Mouse (Mus musculus) macrophage (primary cell): ENCODE measurements around the gene Dnaic2. TPM values are rescaled to one million over a fixed set of nuclear protein-coding genes. Genes with fewer than 3 reads are reported as not detected.

ENCODE experiments used
- H3K27ac ChIP-seq: fragments of 350-480 bp; formaldehyde crosslinking; 2 replicates; pipeline ENCODE4 v1.9.0; 2021
- H3K36me3 ChIP-seq: fragments of 350-480 bp; formaldehyde crosslinking; 2 replicates; pipeline ENCODE4 v1.9.0; 2021; ENCODE audit errors: inconsistent target
- H3K4me3 ChIP-seq: fragments of 350-480 bp; formaldehyde crosslinking; 2 replicates; pipeline ENCODE4 v1.9.0; 2021; ENCODE audit errors: inconsistent target
- H3K79me2 ChIP-seq: fragments of 350-480 bp; formaldehyde crosslinking; 2 replicates; pipeline ENCODE4 v1.9.0; 2021; ENCODE audit errors: inconsistent target
- WGBS: methylation state at CpG from one replicate; pipeline ENCODE4 v1.1.7; 2026; ENCODE audit warnings: inconsistent platforms; ENCODE audit not compliant: missing documents; 5-methylcytosine and 5-hydroxymethylcytosine counted together
- polyA plus RNA-seq: library from polyadenylated mRNA; stranded (reverse); fragments of 250-400 nt; gene quantifications from 3 replicates; pipeline ENCODE4 v1.2.4, GENCODE M21; 2018; ENCODE audit warnings: inconsistent platforms
- total RNA-seq, 78 experiments: library from RNA; depleted of rRNA; stranded (reverse); fragments of 250-400 nt; gene quantifications; 1 replicate in 9 of 78; 2 replicates in 24 of 78; 3 replicates in 43 of 78; 4 replicates in 2 of 78; pipeline ENCODE4 v1.2.4; 2018; ENCODE audit warnings: inconsistent platforms in 56 of 78

Gene Dnaic2
- 1 to 10 TPM in 12 of 26 experiments, under 1 TPM in 10, not detected in 4; 0.32 to 4.7 (median 1.1) TPM for total RNA-seq (2018; cell fraction: chromatin; rRNA removed)
- under 1 TPM in 10 of 26 experiments, not detected in 16; 0.03 to 0.19 (median 0.07) TPM for total RNA-seq (2018; cell fraction: cytosol; rRNA removed)
- 1 to 10 TPM in 1 of 26 experiments, under 1 TPM in 15, not detected in 10; 0.18 to 1.2 (median 0.48) TPM for total RNA-seq (2018; cell fraction: nucleus; rRNA removed)
- polyA plus RNA-seq: 0.09 TPM in 1 of 3 replicates, not detected in the others

DNA sequence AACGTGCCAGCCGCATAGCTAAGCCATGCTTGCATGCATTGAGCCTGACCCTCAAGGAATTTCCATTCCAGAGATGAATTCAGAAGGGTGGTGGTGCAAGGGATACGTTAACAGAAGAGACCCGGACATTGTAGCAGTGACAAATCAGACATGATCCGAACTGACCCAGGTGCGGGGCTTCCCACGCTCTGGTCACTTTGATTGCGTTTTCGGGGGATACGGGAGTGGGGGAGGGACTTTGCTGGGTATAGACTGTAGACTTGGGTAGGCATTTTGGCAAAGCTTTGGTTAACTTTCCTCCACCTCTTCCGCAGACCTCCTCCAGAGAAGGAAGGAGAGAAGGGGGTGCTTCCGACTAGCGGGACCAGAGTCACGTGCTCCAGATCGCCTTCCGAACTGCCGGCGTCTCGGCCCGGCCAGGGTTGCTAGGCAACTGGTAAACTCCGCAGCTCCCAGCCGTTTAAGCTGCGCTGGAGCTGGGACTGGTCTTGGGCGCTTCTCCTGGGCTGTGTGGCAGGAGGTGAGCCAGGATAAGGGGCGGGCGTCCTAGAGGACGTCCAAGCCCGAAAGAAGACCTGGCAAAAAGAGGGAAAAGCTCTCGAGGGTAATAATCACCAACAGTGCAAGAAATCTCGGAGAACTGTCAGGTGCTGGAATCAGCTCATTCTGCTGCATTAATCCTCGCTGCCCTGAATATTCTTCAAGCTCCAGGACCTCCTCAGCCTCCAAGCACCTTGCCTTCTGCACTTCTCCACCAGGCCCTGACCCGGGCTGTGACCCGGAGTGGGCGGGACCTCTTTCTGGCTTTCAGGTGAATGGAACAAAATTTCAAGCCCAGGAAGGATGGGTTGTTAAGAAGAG, at the start of gene Dnaic2:
Gene Dnaic2 (plus strand): TSS at position 444 of the 861 bp plus-strand sequence.
- Histone ChIP-seq H3K4me3 (peak within 1 kb of the TSS; percentile 8; the same call in 1 of the 2 replicates), H3K79me2 (no peaks in the 10 kb centered on the region), H3K27ac (no peak within 1 kb of the TSS), H3K36me3 (no peaks in the 10 kb centered on the region)
- WGBS: 15% methylated on average over 34 of the region's 34 CpGs

DNA sequence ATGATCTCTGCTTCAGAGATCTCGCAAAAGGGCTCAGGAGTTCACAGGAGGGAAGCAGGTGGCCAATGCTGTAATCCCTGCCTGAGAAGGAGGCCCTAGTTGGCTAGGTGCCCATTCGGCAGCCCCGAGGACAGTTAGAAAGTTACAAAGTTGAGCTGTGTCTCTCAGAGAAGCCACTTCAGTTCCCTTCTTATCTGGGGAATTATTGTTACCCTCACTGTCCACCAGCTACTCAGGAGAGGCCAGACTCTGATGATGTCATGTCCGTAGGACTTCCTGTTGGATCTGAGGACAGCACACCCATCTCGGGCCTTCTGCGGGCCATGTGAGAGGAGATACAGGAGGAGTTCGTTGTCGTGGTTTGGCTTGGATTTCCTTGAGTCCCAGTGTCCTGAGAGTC, 47.6 kb upstream of the Dnaic2 start:
- no peaks in the 10 kb centered on the region for H3K36me3 ChIP-seq
- peaks cover 88% of the 10 kb centered on the region for H3K79me2 ChIP-seq
- H3K27ac ChIP-seq: peak overlapping the region; percentile 83
- 38% methylated on average over 8 of the region's 8 CpGs for WGBS
- H3K4me3 ChIP-seq: no peak overlapping the region

DNA sequence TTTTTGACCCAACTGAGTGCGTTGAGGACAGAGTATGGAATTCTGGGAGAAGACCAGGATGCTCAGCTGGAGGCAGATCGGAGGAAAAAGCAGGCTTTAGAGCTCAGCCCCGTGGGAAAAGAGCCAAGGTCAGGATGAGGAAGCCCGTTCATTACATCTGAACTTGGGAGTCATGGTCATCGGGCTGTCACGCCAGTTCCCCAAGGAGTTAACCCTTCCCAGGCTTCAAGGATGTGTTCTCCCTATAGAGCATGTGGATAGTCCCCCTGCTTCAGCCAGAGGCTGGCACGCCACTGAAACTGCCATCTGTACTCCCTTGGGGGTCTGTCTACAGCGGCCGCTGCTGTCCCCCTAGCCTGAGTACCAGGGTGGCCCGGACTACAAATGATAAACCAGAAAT, 46.9 kb upstream of the Dnaic2 start:
- H3K27ac ChIP-seq: peak overlapping the region; percentile 83
- H3K36me3 ChIP-seq: no peaks in the 10 kb centered on the region
- WGBS: 79% methylated on average over 10 of the region's 10 CpGs
- H3K79me2 ChIP-seq: peaks cover 94% of the 10 kb centered on the region
- no peak overlapping the region for H3K4me3 ChIP-seq

DNA sequence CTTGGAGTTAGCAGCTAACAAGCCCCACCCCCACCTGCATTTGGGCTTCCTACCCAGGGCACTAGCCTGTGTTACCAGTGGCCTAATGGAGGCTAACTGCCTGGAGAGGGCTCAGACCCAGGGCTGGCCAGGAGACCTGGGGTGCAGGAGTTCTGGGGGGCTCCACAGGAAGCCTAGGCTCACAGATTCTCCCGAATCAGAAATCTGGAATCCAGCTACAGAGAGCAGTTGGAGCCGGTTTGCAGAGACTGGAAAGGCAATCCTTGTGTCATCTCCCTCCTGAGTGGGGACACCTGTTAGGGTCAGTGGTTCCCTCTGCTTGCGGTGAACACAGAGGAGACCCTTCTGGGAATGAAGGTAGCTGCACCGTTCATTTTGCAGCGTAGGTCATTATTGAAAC, 46.2 kb upstream of the Dnaic2 start:
- Histone ChIP-seq H3K36me3 (no peaks in the 10 kb centered on the region), H3K27ac (peak overlapping the region; percentile 83), H3K79me2 (peaks cover 95% of the 10 kb centered on the region), H3K4me3 (no peak overlapping the region)
- 90% methylated on average over 5 of the region's 5 CpGs for WGBS

DNA sequence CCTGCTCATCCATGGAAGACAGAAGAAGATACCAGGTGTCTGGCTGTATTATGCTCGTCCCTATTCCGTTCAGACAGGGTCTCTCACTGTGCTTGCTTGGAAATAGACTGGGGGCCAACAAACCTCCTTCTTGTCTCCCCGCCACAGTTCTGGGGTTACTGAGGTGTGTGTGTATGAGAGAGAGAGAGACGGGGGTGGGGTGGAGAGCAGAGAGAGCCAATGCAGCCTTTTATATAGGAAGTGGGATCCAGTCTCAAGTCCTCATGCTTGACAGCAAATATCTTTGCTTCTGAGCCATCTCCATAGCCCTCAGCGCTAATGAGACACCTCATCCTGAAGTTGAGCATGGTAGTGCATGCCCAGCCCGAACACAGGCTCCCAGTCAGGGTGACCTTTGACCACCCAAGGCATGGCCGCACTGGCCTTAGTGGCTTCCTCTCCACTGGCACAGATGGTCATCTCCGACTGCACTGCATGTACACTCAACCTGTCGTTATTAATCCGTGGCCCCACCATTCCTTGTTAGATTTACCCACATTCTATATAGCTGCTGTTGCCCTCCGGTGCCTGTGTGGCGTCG, 44.8 kb upstream of the Dnaic2 start:
- H3K36me3 ChIP-seq: peaks cover 7% of the 10 kb centered on the region; the same call in 1 of the 2 replicates
- H3K4me3 ChIP-seq: no peak overlapping the region
- WGBS: 92% methylated on average over 12 of the region's 13 CpGs
- H3K79me2 ChIP-seq: peaks cover 93% of the 10 kb centered on the region
- peak overlapping the region; percentile 89; the same call in 1 of the 2 replicates for H3K27ac ChIP-seq

DNA sequence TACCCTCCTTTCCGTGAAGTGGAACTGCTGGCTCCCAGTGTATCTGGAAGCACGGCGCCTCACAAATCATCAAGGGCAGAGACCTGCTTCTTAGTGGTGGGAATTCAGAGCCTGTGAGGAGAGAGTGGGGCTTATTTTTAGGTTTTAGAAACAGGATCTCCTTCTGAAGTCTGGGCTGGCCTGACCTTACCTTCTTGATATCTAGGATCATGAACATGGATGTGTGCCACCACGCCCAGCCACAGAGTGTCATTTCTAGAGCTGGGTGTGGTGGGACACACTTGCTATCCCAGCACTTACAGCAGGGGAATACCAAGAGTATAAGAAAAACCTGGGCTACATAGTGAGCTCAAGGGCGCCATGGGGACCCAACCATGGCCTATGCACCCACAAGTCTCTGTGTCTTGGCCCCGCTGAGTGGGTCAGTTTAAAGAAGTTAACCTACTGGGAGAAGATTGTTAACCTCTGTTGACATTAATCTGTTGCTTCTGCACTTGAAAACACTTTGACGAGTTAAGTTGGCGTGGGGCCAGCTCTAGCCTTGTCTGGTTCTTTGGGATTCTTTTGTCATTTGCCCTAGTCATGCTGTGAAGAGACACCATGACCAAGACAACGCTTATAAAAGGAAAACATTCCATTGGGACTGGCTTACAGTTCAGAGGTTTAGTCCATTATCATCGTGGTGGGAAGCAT, 44.0 kb upstream of the Dnaic2 start:
- 95% methylated on average over 10 of the region's 10 CpGs for WGBS
- Histone ChIP-seq H3K36me3 (peaks cover 7% of the 10 kb centered on the region; the same call in 1 of the 2 replicates), H3K79me2 (peaks cover 93% of the 10 kb centered on the region), H3K4me3 (no peak overlapping the region), H3K27ac (peak overlapping the region; percentile 89)

DNA sequence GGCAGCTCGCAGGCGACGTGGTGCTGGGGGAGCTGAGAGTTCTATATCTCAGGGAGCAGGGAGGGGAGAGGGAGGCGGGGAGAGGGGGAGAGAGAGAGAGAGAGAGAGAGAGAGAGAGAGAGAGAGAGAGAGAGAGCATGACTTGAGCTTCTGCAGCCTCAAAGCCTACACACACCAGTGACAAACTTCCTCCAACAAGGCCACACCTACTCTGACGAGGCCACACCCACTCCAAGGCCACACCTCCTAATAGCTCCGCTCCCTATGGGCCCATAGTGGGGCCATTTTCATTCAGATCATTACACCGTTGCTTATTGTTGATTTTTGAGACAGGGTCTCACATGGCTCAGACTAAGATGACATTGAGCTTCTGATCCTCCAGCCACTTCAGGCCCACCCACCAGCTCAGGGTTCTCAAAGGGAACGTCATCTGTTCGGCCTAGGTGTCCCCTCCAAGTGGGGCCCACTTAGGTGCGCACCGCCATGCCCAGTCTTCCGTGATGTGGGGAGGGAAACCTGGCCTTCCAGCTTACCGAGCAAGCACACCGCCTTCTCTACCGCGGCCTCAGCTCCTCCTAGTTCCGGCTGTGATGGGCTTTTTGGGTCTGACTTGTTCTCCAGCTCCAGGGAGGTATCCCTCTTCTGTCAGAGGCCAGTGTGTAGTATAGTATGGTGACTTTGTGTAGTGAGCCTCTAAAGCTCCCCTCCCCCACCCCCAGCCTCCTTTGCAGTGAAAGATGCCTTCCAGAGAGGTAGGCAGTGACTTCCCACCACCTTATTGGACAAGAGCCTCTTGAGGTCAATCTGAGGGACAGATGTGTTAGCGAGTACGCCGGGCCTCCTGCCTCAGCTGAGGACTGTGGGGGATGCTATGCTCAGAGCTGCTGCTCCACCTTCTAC, 43.2 kb upstream of the Dnaic2 start:
- Histone ChIP-seq H3K27ac (peak overlapping the region; percentile 89), H3K4me3 (no peak overlapping the region), H3K36me3 (peaks cover 8% of the 10 kb centered on the region; the same call in 1 of the 2 replicates), H3K79me2 (peaks cover 92% of the 10 kb centered on the region)
- WGBS: 71% methylated on average over 19 of the region's 20 CpGs

DNA sequence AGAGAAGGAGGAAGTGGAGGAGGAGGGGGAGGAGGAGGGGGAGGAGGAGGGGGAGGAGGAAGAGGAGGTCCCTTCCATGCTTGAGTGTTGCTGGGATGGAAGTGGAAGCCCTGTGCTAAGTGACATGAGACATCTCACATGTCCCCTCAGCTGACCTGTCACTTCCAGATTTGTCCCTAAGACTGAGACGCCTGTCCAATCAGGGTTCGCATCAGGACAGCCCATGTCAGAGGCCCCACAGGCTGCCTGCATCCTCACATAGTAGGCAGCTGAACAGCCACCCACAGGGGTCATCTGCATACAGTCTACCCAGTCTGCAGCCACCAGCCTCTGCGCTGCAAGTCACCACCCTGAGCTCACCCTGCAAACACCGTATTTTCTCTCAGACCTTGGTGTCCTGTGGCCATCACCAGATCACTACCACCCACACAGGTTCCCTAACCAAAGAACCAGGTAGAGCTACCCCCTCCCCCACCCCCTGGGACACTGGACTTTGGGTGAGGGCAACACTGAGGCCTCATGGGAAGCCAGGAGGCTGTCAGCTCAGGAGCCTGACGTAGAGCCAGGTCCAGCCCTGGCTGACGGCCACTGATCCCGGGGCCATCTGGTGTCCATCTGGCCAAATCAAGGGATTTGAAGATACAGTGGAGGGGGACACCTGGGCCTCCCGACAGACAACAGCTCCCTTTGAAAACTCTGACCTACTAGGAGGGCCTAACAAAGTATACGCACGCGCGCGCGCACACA, 42.4 kb upstream of the Dnaic2 start:
- Histone ChIP-seq H3K79me2 (peaks cover 92% of the 10 kb centered on the region), H3K27ac (peak overlapping the region; percentile 97), H3K4me3 (no peak overlapping the region), H3K36me3 (peaks cover 16% of the 10 kb centered on the region; the same call in 1 of the 2 replicates)
- WGBS: 85% methylated on average over 14 of the region's 14 CpGs

DNA sequence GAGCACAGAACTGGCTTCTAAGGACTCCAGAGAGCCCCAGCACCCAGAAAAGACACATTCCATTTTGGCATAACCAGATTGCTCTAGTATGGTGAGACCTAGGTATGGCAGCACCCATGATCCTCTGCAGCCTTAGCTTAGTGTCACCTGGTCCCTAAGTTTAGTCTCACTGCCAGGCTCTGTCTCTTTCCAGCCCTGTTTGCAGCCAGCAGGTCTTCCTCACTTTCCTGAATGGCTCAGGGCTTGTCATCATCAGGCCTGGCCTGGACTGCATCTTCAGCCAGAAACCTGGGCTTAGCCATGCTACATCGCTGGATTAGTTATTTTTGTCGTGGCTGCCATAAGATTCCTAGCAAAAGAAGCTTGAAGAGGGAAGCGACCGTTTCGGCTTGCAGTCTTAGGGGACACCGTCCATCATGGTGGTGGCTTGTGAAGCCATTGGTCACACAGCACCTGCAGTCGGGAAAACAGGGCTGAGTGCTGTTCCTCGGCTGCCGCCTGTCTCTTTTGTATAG, 41.6 kb upstream of the Dnaic2 start:
- Histone ChIP-seq H3K4me3 (no peak overlapping the region), H3K27ac (peak overlapping the region; percentile 97)
- 87% methylated on average over 9 of the region's 9 CpGs for WGBS

DNA sequence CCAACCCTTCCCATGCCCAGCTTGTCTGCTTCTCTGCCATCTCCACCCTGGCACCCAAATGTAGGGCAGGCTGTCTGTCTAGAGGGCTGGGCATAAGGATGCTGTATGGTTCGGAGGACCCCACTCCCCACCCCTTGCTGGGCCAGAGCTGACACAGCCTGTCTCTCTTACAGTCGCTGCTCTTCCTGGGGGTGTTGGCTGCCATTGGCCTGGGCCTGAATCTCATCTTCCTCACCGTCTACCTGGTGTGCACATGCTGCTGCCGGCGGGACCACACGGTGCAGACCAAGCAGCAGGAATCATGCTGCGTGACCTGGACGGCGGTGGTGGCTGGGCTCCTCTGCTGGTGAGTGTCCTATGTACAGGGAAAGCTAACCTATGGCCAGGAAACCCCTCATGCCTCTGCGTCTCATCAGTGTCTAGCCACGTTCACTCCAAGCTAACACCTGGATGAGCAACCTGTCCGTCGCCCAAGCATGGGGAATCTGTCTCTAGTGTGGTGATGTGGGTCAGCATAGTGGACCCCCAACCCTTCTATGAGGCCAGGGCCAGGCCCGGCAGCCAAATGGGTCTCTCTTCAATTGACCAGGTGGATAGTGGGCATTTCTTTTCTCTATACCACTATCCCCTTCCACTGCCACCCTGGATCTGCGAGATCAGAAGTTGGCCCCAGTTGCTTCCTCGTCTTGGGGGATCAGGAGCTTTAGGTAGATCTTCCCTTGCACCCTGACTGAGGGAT, 40.8 kb upstream of the Dnaic2 start:
- Histone ChIP-seq H3K79me2 (peaks cover 92% of the 10 kb centered on the region), H3K36me3 (peaks cover 31% of the 10 kb centered on the region; the same call in 1 of the 2 replicates), H3K4me3 (no peak overlapping the region), H3K27ac (no peak overlapping the region)
- 95% methylated on average over 16 of the region's 16 CpGs for WGBS

More for the DNA sequence above, 41.6 kb upstream of the Dnaic2 start:
- peaks cover 92% of the 10 kb centered on the region for H3K79me2 ChIP-seq
- H3K36me3 ChIP-seq: peaks cover 24% of the 10 kb centered on the region; the same call in 1 of the 2 replicates

DNA sequence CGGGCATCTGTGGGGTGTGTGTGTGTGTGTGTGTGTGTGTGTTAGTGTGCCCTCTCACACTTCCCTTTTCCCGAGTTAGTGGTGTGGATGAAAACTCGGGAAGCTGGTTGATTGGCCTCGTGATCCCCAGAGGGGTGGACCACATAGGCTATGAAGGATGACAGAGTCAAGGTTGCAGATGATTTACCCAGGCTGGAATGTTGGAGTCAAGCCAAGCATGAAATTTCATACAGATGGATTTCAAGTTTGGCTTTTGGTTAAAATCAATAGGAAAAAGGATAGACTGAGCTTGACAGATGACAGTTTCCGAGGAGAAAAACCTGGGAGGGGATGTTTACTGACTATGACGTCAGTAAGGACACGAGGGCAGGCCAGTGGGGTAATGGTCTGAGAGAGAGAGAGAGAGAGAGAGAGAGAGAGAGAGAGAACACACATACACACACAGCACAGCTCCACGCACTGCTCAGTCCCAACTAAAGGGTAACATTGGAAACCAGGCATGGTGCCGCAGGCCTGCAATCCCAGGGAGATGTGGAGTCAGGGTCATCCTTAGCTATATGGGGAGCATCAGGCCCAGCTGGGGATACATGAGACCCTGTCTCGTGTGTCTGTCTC, 39.5 kb upstream of the Dnaic2 start:
- 81% methylated on average over 8 of the region's 10 CpGs for WGBS
- Histone ChIP-seq H3K79me2 (peaks cover 92% of the 10 kb centered on the region), H3K4me3 (no peak overlapping the region), H3K36me3 (peaks cover 44% of the 10 kb centered on the region; the same call in 1 of the 2 replicates), H3K27ac (no peak overlapping the region)

DNA sequence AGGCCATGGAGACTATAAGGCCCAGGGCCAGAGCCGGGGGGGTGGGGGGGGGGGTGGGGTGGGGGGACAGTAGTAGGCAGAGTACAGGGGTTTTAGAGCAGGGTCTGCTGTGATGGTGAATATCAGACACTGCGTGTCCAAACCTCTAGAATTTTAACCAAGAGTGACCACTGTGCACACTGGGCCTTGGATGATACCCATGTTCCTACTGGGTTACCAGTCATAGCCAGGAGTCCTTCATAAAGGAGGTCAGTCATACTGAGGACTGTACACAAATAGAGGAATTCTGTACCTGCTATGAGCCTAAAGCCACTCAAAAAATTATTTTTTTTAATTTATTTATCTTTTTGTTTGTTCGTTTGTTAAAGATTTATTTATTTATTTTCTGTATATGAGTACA, 38.5 kb upstream of the Dnaic2 start:
- H3K79me2 ChIP-seq: peaks cover 88% of the 10 kb centered on the region
- no peak overlapping the region for H3K27ac ChIP-seq
- 100% methylated on average over 2 of the region's 3 CpGs for WGBS
- H3K4me3 ChIP-seq: no peak overlapping the region
- peaks cover 54% of the 10 kb centered on the region; the same call in 1 of the 2 replicates for H3K36me3 ChIP-seq
